Mouse (Mus musculus) gastrocnemius, adult 8-10 months (tissue): ENCODE data around the gene Olfr324. TPM values are rescaled to one million over a fixed set of nuclear protein-coding genes. Genes with fewer than 3 reads are reported as not detected.

Source experiments
- DNase-seq, 2 experiments: peaks; one replicate each; pipeline ENCODE4 v3.0.0; 2022; ENCODE audit warnings: low spot score in 2 of 2
- total RNA-seq, 4 experiments: library from RNA; stranded (reverse); gene quantifications; 2 replicates each; pipeline ENCODE4 v1.2.4; 2022

Olfr324 gene
- total RNA-seq, 4 experiments from 2014 or later, result not detected

DNA sequence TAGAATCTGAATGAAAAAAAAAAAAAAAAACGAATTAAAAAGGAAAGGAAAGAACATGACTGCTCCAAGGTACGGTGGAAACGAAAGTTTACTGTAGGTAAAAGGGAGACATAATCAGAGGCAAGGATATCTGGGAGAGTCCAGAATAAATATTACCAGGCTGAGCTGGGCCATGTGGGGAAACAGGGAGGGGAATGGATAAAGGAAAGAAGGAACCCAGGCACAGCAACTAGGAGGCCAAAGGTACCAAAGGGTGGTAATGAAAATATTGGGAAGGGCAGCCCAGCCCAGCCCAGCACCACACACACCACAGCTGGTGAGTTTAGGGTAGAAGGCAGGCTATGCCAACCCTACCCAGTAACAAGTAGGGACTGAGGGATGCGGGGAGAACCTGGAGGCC is 40.0 kb downstream of the Olfr324 start:
- no peak for DNase-seq

DNA sequence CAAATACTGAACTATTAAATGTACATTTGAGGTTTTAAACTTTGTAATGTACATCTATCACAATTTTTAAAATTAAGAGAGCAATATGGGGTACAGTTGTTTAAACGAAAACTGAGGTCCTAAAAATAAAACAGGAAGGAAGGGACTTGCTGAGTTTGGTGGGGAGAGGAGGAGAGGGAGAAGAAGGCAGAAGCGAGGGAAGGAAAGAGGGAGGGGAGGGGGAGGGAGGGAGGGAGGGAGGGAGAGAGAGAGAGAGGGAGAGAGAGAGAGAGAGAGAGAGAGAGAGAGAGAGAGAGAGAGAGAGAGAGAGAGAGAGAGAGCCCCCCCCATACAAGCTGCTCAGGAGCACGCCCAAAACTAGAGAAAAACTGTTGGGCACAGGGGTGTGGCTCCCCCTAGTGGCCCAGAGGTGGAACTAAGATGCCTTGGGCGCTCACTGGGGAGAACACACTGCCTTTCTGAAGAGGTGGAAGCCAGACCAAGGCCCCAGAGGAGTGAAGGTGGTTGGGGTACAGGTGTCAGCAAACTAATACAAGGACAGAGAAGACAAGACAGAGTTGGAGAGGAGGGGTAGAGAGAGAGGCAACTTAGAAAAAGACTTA is 41.6 kb downstream of the Olfr324 start:
- peak in 1 of 2 experiments; percentile 22 for DNase-seq

GRCm38 (mm10) chr11:58638176-58638701 is 43.3 kb downstream of the Olfr324 start:
- peak; percentile 8 to 19 for DNase-seq

DNA sequence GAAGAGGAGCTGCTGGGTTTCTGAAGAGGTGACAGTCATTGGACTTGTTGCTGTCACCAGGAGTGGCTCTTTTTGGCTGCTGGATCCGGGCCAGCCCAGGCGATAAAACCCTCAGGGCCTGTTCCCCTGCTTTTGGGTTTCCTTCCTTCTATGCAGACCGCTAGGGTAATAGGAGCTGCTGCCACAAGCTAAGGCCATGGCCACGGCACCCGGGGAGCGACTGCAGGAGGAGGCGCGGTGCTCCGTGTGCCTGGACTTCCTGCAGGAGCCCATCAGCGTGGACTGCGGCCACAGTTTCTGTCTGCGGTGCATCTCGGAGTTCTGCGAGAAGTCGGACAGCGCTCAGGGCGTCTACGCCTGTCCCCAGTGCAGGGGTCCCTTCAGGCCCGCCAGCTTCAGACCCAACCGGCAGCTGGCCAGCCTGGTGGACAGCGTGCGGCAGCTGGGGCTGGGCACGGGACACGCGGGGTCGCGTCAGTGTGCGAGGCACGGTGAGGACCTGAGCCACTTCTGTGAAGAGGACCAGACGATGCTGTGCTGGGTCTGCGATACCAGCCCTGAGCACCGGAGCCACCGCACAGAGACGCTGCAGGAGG is 45.5 kb downstream of the Olfr324 start, which contains the start of gene Trim58:
Gene Trim58 (plus strand): TSS at position 194 of the 596 bp plus-strand sequence.
- DNase-seq, result no peak

- no peak for DNase-seq
Measured at GRCm38 (mm10) chr11:58641057-58641456, 46.1 kb downstream of the Olfr324 start.

DNA sequence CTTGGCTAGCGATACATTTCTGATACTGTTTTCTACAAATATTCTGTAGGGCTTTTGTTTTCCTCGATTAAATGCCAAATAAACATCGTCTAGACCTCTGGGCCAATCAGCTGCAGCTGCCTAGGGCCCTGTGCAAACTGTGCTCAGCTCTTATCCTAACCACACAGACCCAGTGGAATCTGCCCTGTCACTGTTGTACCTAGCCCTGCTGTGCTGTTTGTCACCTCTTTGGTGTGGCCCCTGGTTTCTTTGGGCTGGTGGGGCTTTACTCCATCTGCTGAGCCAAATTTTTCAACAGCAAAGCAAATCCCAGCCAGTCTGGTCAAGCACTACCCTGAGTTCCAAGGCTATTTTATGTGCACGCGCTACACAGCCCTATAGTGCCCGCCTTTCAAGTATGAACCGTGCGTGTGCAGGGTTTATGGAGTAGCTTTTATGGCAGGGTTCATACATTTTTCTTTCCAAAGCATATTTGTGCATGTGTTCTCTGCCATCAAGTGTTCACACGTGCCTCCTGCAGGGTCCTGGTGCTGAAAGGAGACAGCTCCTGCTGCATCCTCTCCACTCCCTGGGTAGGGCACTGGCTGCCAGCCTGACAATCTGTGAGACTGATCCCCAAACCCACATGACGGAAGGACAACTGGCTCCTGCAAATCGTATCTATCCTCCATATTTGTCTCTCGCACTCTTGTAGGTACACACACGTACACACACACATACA is 46.9 kb downstream of the Olfr324 start:
- DNase-seq, result no peak

DNA sequence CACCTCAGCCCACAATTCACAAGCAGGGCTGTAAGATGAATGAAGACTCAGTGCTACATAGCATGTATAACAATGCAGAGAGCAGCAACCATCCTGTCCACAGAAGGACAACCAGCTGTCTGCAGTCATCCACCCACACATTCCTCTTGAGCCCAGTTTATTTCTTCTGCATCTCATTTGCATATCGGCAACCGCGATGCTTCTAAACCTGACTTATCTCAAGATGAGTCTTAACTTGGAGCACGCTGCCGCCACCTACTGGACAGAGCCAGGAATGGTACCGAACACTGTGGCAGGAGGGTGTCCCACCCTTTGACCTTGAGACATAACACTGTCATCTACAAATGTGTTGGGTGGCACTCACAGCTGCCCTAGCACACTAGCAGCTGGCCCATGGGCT is 48.4 kb downstream of the Olfr324 start:
- DNase-seq, result no peak

Other genes with a start within 250 kb of the Olfr324 start
- not detected for gene Lypd8, start 216.1 kb upstream of the Olfr324 start, total RNA-seq
- gene 1810065E05Rik, start 174.0 kb upstream of the Olfr324 start, total RNA-seq, result not detected
- gene Gm12253, start 162.6 kb upstream of the Olfr324 start, total RNA-seq, result not detected
- gene Lypd9, start 142.2 kb upstream of the Olfr324 start, total RNA-seq, result not detected
- gene Olfr30, start 132.8 kb upstream of the Olfr324 start, total RNA-seq, result not detected
- not detected for gene Olfr332, start 102.6 kb upstream of the Olfr324 start, total RNA-seq
- gene Olfr331, start 92.5 kb upstream of the Olfr324 start, total RNA-seq, result not detected
- gene Olfr330, start 60.3 kb upstream of the Olfr324 start, total RNA-seq, result not detected
- gene Olfr329-ps, start 48.7 kb upstream of the Olfr324 start, total RNA-seq, result not detected
- not detected for gene Olfr328, start 39.5 kb upstream of the Olfr324 start, total RNA-seq
- gene Olfr224, start 24.6 kb upstream of the Olfr324 start, total RNA-seq, result not detected
- gene Olfr325, start 17.4 kb upstream of the Olfr324 start, total RNA-seq, result not detected
- not detected for gene 2210407C18Rik, start 21.0 kb downstream of the Olfr324 start, total RNA-seq
- gene Olfr323, start 35.4 kb downstream of the Olfr324 start, total RNA-seq, result not detected
- gene Trim58, start 45.4 kb downstream of the Olfr324 start, total RNA-seq, result not detected
- not detected for gene Olfr322, start 63.7 kb downstream of the Olfr324 start, total RNA-seq
- not detected for gene Olfr320, start 86.0 kb downstream of the Olfr324 start, total RNA-seq
- gene Olfr319, start 104.0 kb downstream of the Olfr324 start, total RNA-seq, result not detected
- not detected for gene Olfr318, start 128.9 kb downstream of the Olfr324 start, total RNA-seq
- gene Olfr317, start 144.1 kb downstream of the Olfr324 start, total RNA-seq, result not detected
- gene Olfr316, start 157.6 kb downstream of the Olfr324 start, total RNA-seq, result not detected
- gene Olfr315, start 178.1 kb downstream of the Olfr324 start, total RNA-seq, result not detected
- gene Olfr314, start 187.8 kb downstream of the Olfr324 start, total RNA-seq, result not detected
- gene Fam183b, start 206.8 kb downstream of the Olfr324 start, total RNA-seq, result not detected
- not detected for gene Olfr313, start 219.9 kb downstream of the Olfr324 start, total RNA-seq
- gene Olfr312, start 234.1 kb downstream of the Olfr324 start, total RNA-seq, result not detected
- gene Olfr311, start 244.1 kb downstream of the Olfr324 start, total RNA-seq, result not detected